Mouse (Mus musculus): ENCODE results near the gene Npl.
"Not testable (repeated sequence)": the region's sequence is repeated elsewhere in the genome, so short reads cannot be mapped to it uniquely, and the experiment has no call there.

Npl gene

DNA sequence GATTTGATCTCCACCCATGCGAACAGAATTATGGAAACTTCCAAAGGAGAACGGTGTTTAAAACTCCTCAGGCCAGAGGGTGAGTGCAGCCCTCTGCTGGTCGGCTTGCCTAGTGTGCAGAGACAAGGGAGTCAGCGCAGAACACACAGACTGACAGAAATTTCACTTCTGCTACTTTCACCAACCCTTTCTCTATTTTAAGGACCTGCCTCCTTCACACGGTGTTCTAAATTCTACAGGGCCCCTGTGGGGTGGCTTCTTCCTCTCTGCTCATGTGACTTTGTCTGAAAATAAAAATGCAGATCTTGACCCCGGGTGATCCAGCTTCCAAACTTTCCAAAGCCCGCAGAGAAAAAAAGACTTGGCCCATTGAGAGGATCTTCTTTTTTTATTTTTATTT is 60.7 kb downstream of the Npl start:
- DNase-seq (ENCODE audit: low spot score in 2 of 2) = peak; percentile 85 to 86

DNA sequence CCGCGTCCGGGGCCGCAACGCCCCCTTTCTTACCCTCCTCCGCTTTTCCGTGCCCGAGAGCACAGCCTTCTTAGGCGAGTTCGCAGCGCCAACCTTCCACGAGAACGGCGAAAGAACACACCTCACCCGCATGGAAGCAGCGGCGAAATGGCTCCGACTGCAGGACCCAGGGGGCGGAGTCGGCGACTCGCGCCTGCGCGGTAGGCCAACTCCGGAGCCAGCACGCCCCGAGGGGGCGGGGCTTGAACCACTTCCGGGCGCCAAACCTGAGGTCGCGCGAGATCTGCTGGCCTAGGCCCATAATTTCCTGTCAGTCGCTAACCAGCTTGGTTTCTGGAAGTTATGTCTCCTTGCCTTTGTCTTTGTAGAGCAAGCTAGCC is 62.4 kb downstream of the Npl start, which contains the start of gene Dhx9:
Gene Dhx9, minus strand, starts transcription at position 161 of the 380 bp plus-strand sequence.
- peak; percentile 97 to 98 for DNase-seq (ENCODE audit: low spot score in 2 of 2)

DNA sequence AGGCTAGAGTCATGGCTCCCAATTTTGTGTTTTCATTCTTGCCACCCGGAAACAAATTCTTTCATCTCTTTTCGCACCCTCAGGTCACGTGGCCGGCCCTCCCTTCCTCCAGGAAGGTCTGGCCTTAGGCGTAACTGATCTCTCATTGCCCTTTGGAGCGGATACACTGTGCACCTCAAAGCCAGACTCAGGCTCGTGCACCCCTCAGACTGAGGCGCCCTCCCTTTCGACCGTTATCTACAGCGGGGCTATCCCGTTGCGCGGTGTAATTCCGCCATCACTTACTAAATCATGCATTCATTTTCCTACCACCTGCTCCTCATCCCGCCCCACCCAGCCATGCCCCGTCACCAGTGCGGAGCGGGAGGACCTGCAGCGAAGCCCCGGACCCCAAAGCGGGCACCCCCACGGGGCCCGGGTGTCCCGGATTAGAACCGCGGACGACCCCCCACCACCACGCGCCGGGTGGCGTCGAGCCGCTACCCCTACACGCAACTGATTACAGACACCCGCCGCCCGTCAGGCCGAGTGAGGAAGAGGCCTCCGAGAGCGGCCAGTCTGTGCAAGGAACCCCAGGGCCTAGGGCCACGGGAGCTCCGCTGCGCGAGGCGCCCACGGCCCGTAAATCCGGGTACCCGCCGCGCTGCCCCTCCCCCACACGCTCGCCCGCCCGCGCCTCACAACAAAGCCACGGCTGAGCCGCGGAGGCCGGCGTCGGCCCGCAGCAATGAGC is 62.9 kb downstream of the Npl start:
- peak; percentile 63 to 69 for DNase-seq (ENCODE audit: low spot score in 2 of 2)

DNA sequence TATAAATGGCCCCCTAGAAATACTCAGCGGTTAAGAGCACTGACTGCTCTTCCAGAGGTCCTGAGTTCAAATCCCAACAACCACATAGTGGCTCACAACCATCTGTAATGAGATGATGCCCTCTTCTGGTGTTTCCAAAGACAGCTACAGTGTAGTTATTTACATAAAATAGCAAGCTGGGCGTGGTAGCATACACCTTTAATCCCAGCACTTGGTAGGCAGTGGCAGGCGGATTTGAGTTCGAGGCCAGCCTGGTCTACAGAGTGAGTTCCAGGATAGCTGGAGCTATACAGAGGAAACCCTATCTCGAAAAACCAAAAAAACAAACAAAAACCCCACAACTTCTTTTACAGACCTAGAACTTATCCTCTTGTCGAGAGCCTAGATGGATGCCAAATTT is 63.7 kb downstream of the Npl start:
- not testable (repeated sequence) for DNase-seq (ENCODE audit: low spot score in 2 of 2)

DNA sequence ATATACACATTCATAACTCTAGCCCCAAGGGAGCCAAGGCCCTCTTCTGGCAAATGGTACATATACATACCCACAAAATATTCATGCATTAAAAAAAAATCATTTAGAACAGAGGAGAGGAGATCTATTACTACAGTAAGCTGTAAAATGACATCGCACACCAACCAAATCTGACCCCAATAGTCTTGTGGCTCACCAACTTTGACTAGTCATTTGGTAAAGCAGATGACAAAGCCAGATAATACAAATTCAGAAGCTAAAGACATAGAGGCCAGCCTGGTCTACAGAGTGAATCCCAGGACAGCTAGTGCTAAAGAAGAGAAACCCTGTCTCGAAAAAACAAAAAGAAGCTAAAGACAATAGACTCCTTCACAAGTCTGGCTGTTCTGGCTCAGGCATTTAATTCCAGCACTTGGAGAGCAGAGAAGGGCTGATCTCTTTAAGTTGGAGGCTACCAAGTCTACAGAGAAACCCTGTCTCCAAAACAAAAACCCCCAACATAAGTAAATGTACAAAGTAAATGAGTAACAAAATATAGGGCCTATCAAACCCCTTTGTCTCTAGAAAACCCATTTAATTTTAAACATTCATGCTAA is 64.5 kb downstream of the Npl start:
- DNase-seq (ENCODE audit: low spot score in 2 of 2) = no peak

DNA sequence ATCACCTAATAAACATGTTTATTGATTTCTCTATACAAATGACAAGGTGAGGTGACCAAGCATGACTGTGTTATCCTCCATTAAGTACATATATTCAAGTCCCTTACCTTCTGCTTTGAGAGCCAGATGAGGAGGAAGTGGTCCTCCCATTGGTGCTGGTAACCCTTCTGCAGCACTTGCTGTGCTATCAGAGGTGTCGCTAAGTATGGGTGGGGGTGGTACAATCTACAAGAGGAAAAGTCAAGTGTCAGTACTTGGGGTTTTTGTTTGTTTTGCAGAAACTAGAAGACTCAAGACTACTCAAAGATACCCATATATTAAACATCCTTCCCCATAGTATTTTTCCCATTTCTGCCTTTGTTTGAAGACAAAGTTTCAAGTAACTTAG is 68.8 kb downstream of the Npl start:
- no peak for DNase-seq (ENCODE audit: low spot score in 2 of 2)

DNA sequence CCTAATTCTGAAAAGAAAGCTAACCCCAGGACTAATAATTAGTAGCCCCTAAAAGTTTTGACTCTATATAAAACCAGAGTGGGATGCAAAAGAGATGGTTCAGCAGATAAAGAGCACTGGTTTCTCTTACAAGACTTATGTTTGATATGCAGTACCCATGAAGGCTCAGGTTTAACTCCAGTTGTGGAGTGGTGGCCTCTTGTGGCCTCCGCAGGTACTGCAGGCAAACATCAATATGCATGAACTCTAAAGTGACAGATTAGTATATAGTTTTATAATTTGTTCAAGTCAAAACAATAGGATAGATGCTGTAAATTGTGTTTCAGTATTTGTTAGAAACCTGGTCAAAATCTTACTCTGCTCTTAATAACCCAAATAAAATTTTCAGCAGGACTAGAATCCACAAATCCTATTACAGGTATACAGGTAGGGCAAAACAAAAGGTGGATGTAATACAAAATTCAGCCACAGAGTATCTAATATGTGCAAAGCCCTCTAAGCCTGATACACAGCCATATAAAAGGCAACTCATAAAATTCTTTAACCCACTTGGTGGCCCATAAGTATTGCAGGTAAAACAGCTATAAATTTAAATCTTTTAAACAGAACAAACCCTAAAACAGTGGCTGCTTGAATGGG is 69.3 kb downstream of the Npl start:
- peak; percentile 64 to 75 for DNase-seq (ENCODE audit: low spot score in 2 of 2)

DNA sequence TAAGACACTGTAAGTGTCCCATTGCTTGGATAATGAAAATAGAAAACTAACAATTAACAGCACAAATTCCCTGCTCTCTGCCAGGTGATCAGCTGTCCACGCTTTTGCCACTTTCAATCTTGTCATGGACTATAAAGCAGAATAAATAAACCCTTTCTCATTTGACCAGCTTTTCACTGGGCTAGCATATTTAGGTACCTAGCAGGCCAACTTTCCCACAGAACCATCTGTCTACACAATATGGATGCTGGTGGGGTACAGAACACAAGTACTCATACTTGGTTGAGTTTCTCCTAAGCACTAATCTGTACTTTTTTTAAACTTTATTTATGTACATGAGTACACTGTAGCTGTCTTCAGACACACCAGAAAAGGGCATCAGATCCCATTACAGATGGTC is 70.5 kb downstream of the Npl start:
- no peak for DNase-seq (ENCODE audit: low spot score in 2 of 2)

DNA sequence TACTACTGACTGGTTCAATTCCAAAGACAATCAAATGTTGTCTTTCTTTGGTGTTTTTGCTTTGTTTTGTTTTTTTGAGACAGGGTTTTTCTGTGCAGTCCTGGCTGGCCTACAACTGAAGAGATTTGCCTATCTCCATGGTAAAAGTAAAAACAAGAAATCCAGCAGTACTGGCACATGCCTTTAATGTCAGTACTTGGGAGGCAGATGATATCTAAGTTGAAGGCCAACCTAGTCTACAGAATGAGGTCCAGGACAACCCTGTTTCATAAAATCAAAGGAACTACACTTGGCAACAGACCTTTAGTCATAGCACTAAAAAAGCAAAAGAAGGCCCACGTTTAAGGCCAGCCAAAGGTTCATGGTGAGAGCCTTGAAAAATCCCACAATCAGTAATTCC is 88.0 kb downstream of the Npl start:
- DNase-seq (ENCODE audit: low spot score in 2 of 2) = no peak

DNA sequence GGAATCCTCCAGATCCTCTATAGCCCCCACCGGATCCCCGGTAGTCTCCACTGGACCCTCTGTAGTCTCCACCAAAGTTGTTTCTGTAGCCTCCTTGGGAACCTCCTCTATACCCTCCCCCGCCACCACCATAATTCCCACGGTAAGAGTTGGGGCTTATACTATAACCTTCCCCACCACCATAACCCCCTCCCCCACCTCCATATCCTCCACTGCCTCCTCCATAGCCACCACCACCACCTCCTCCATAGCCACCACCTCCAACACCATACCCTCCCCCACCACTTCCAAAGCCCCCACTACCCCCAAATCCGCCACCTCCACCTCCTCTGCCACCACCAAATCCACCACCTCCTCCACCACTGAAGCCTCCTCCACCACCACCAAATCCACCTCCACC is 93.7 kb downstream of the Npl start:
- DNase-seq (ENCODE audit: low spot score in 2 of 2) = no peak

DNA sequence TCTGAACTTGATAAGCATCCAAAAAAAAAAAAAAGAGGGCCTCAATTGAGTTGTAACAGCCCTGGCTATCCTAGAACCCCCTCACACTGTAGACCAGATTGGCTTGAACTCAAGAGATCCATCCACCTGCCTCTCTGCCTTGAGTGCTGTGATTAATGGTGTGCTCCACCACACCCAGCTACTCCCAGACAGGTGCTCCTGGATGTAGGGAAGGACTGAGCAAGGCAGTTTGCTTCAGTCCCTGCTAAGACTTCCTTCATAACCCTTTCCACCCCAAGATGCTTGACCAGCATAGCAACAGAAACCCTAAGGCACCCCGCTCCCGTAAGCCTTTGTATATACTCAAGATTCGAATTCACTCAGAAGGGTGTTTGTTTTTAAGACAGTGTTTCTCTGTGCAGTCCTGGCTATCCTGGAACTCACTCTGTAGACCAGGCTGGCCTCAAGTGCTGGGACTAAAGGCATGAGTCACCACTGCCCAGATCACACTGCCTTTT is 96.7 kb downstream of the Npl start:
- no peak for DNase-seq (ENCODE audit: low spot score in 2 of 2)
